Mouse (Mus musculus): ENCODE data around the gene Notch4. TPM values are rescaled to one million over a fixed set of nuclear protein-coding genes. Genes with fewer than 3 reads are reported as not detected.

Gene Notch4
- polyA plus RNA-seq, 1 experiment from 2014 or later = 11.6 TPM

DNA sequence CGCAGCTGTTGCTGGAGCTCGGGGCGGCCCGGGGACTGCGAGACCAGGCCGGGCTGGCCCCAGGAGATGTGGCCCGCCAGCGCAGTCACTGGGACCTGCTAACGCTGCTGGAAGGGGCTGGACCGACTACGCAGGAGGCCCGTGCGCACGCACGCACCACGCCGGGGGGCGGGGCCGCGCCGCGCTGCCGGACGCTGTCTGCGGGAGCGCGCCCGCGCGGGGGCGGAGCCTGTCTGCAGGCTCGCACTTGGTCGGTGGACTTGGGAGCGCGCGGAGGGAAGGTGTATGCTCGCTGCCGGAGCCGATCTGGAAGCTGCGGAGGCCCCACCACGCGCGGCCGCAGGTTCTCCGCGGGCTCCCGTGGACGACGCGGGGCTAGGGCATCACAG lies 23.3 kb downstream of the Notch4 start:
- Histone ChIP-seq H3K36me3 (ENCODE audit: control insufficient read depth, insufficient read depth, low read length) (no peaks in the 10 kb centered on the region), H3K4me1 (replicated peaks; ENCODE audit: control insufficient read depth, insufficient read depth, low read length) (peaks cover 27% of the 10 kb centered on the region), H3K27ac (ENCODE audit: low read depth, low read length) (peak overlapping the region; percentile 99), H3K4me2 (replicated peaks; ENCODE audit: low read depth, low read length) (peak overlapping the region; percentile 89), H3K9ac (ENCODE audit: low read depth, low read length) (peak overlapping the region; percentile 94), H3K4me3 (ENCODE audit: low read depth, low read length) (peak overlapping the region; percentile 67), H3K27me3 (ENCODE audit: control insufficient read depth, insufficient read depth, low read length) (no peaks in the 10 kb centered on the region), H3K9me3 (ENCODE audit: control insufficient read depth, low read length) (no peaks in the 10 kb centered on the region)
- ATAC-seq (ENCODE audit: low FRiP score) (peak; percentile 81), DNase-seq (ENCODE audit: low spot score) (peak; percentile 98)
- under 1% methylated on average over 43 of the region's 50 CpGs for WGBS

DNA sequence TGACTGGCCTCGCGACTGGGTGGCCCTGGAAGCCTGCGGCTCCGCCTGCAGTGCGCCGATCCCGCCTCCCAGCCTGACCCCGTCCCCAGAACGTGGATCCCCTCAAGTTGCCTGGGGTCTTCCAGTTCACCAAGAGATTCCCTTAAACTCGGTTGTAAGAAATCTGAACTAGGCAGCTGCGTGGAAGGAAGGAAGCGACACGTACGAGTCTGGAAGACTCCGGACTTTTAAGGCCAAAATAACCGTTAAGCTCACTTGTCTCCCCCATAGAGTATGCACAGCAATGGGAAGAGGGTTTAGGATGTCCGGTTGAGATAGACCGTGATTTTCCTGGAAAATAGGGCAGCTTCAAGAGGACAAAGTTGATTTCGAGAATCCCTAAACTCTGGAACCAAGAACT lies 23.7 kb downstream of the Notch4 start:
- ATAC-seq (ENCODE audit: low FRiP score) = no peak

DNA sequence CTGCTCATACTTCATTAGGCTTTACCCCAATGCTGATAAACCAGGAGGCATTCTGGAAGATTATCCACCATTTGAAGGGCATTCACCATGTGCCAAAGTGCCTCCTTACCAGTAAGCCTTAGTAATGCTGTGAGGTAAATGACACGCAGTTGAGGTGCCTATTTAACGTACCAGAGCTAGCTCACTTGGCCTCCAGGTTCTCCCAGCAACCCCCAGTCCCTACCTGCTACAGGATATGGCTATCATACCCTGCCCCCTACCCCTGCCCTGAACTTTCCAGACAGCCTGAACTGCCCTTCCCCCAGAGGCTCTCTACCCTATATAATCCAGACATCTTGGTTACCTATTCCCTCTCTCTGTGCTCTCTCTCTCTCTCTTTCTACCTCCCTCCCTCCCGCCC lies 24.7 kb downstream of the Notch4 start:
- no peak for DNase-seq (ENCODE audit: low spot score)
- Histone ChIP-seq H3K4me3 (ENCODE audit: low read depth, low read length) (no peak overlapping the region), H3K9me3 (ENCODE audit: control insufficient read depth, low read length) (no peaks in the 10 kb centered on the region), H3K4me1 (replicated peaks; ENCODE audit: control insufficient read depth, insufficient read depth, low read length) (peaks cover 27% of the 10 kb centered on the region), H3K9ac (ENCODE audit: low read depth, low read length) (no peak overlapping the region), H3K4me2 (replicated peaks; ENCODE audit: low read depth, low read length) (no peak overlapping the region), H3K27me3 (ENCODE audit: control insufficient read depth, insufficient read depth, low read length) (no peaks in the 10 kb centered on the region), H3K27ac (ENCODE audit: low read depth, low read length) (no peak overlapping the region), H3K36me3 (ENCODE audit: control insufficient read depth, insufficient read depth, low read length) (no peaks in the 10 kb centered on the region)
- WGBS = 64% methylated on average over 3 of the region's 3 CpGs
- no peak for ATAC-seq (ENCODE audit: low FRiP score)

More for the DNA sequence above, 23.7 kb downstream of the Notch4 start:
- H3K27me3 ChIP-seq (ENCODE audit: control insufficient read depth, insufficient read depth, low read length) = no peaks in the 10 kb centered on the region
- H3K4me1 ChIP-seq (replicated peaks; ENCODE audit: control insufficient read depth, insufficient read depth, low read length) = peaks cover 27% of the 10 kb centered on the region
- WGBS = 3% methylated on average over 19 of the region's 19 CpGs
- peak overlapping the region; percentile 67 for H3K4me3 ChIP-seq (ENCODE audit: low read depth, low read length)
- H3K27ac ChIP-seq (ENCODE audit: low read depth, low read length) = peak overlapping the region; percentile 99
- no peaks in the 10 kb centered on the region for H3K36me3 ChIP-seq (ENCODE audit: control insufficient read depth, insufficient read depth, low read length)
- no peaks in the 10 kb centered on the region for H3K9me3 ChIP-seq (ENCODE audit: control insufficient read depth, low read length)
- H3K9ac ChIP-seq (ENCODE audit: low read depth, low read length) = peak overlapping the region; percentile 94
- H3K4me2 ChIP-seq (replicated peaks; ENCODE audit: low read depth, low read length) = peak overlapping the region; percentile 89
- no peak for DNase-seq (ENCODE audit: low spot score)

- no peaks in the 10 kb centered on the region for H3K36me3 ChIP-seq (ENCODE audit: control insufficient read depth, insufficient read depth, low read length)
- no peak overlapping the region for H3K27ac ChIP-seq (ENCODE audit: low read depth, low read length)
- no peak overlapping the region for H3K4me3 ChIP-seq (ENCODE audit: low read depth, low read length)
Observed at GRCm38 (mm10) chr17:34589206-34589605, 25.1 kb downstream of the Notch4 start.

DNA sequence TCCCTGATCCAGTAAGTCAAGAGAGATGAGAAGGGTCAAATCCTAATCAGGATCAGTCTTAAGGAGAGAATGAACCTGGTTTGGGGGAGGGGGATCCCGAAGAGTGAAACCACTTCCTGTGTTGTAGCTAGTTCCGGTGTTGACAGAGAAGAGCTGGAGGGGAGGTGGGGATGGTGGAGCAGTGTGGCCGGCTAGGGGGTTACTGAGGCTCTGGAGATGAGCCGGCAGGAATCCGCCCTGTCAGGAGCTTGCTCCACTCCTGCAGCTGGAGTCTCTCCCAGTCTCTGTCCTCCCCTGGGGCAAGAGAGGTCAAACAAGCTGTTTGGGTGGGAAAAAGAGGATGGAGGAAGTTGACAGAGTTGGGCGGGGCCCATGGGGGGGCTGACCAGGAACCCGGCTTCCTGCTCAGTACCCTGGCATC lies 25.6 kb downstream of the Notch4 start, which contains the start of gene Gpsm3:
TSS of gene Gpsm3 (plus strand) at position 126 of the 421 bp plus-strand sequence.
- Histone ChIP-seq H3K4me2 (replicated peaks; ENCODE audit: low read depth, low read length) (peak within 1 kb of the TSS; percentile 98), H3K4me1 (replicated peaks; ENCODE audit: control insufficient read depth, insufficient read depth, low read length) (peaks cover 31% of the 10 kb centered on the region), H3K36me3 (ENCODE audit: control insufficient read depth, insufficient read depth, low read length) (no peaks in the 10 kb centered on the region), H3K9ac (ENCODE audit: low read depth, low read length) (peak within 1 kb of the TSS; percentile 99; the same call in 1 of the 2 replicates), H3K9me3 (ENCODE audit: control insufficient read depth, low read length) (no peaks in the 10 kb centered on the region), H3K27me3 (ENCODE audit: control insufficient read depth, insufficient read depth, low read length) (no peaks in the 10 kb centered on the region), H3K27ac (ENCODE audit: low read depth, low read length) (peak within 1 kb of the TSS; percentile 100), H3K4me3 (ENCODE audit: low read depth, low read length) (peak within 1 kb of the TSS; percentile 2; the same call in 1 of the 2 replicates)
- DNase-seq (ENCODE audit: low spot score) = no peak
- ATAC-seq (ENCODE audit: low FRiP score) = no peak
- WGBS = 19% methylated on average over 7 of the region's 7 CpGs

More at GRCm38 (mm10) chr17:34589206-34589605, 25.1 kb downstream of the Notch4 start:
- no peak for DNase-seq (ENCODE audit: low spot score)
- no peak for ATAC-seq (ENCODE audit: low FRiP score)
- no peak overlapping the region for H3K4me2 ChIP-seq (replicated peaks; ENCODE audit: low read depth, low read length)
- no peaks in the 10 kb centered on the region for H3K27me3 ChIP-seq (ENCODE audit: control insufficient read depth, insufficient read depth, low read length)
- 51% methylated on average over 7 of the region's 7 CpGs for WGBS
- no peak overlapping the region for H3K9ac ChIP-seq (ENCODE audit: low read depth, low read length)
- no peaks in the 10 kb centered on the region for H3K9me3 ChIP-seq (ENCODE audit: control insufficient read depth, low read length)
- peaks cover 29% of the 10 kb centered on the region for H3K4me1 ChIP-seq (replicated peaks; ENCODE audit: control insufficient read depth, insufficient read depth, low read length)

DNA sequence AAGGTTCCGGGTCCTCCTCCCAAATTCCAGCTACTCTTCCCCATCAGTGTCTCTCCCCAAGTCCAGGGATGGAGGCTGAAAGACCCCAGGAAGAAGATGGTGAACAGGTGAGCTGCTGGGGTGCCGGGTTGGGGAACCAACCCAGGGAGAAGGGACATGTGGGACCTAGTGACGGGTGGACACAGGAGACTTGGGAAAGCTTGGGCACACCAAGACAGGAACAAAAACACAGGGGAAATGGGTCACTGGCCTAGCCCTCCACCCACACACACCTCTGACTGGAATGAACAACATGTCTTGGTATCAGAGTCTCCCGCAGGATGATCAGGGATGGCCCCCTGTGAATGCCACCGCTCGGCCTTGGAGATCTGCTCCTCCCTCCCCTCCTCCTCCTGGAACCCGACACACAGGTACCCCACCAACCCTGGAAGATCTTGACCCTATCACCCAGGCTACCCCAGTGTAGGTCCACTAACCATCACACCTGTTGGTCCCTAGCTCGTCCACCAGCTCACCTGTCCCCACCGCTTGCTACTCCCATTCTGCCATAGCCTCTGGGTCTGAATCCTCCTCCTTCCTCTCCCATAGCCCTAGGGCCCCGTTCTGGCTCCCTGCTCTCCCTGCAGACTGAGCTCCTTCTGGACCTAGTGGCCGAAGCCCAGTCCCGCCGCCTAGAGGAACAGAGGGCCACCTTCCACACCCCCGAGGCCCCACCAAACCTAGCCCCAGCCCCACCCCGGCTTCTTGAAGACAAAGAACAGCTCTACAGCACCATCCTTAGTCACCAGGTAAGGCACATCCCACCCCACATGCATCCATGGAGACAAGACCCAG lies 26.3 kb downstream of the Notch4 start:
- Histone ChIP-seq H3K4me2 (replicated peaks; ENCODE audit: low read depth, low read length) (peak overlapping the region; percentile 98), H3K9me3 (ENCODE audit: control insufficient read depth, low read length) (no peaks in the 10 kb centered on the region), H3K9ac (ENCODE audit: low read depth, low read length) (peak overlapping the region; percentile 99; the same call in 1 of the 2 replicates), H3K4me1 (replicated peaks; ENCODE audit: control insufficient read depth, insufficient read depth, low read length) (peaks cover 33% of the 10 kb centered on the region), H3K27me3 (ENCODE audit: control insufficient read depth, insufficient read depth, low read length) (no peaks in the 10 kb centered on the region), H3K27ac (ENCODE audit: low read depth, low read length) (peak overlapping the region; percentile 100), H3K36me3 (ENCODE audit: control insufficient read depth, insufficient read depth, low read length) (no peaks in the 10 kb centered on the region), H3K4me3 (ENCODE audit: low read depth, low read length) (peak overlapping the region; percentile 2; the same call in 1 of the 2 replicates)
- no peak for DNase-seq (ENCODE audit: low spot score)
- no peak for ATAC-seq (ENCODE audit: low FRiP score)
- 69% methylated on average over 15 of the region's 15 CpGs for WGBS

GRCm38 (mm10) chr17:34591029-34591993 lies 27.2 kb downstream of the Notch4 start, which contains the start of gene Pbx2:
Gene Pbx2, plus strand, starts transcription at chr17:34591266.
- H3K36me3 ChIP-seq (ENCODE audit: control insufficient read depth, insufficient read depth, low read length) = no peaks in the 10 kb centered on the region
- peak within 1 kb of the TSS; percentile 99 for H3K9ac ChIP-seq (ENCODE audit: low read depth, low read length)
- ATAC-seq (ENCODE audit: low FRiP score) = peak; percentile 30
- H3K4me1 ChIP-seq (replicated peaks; ENCODE audit: control insufficient read depth, insufficient read depth, low read length) = peaks cover 29% of the 10 kb centered on the region
- 2% methylated on average over 20 of the region's 21 CpGs for WGBS
- peak within 1 kb of the TSS; percentile 97 for H3K4me3 ChIP-seq (ENCODE audit: low read depth, low read length)
- peak; percentile 70 for DNase-seq (ENCODE audit: low spot score)
- peak within 1 kb of the TSS; percentile 98 for H3K4me2 ChIP-seq (replicated peaks; ENCODE audit: low read depth, low read length)
- H3K27ac ChIP-seq (ENCODE audit: low read depth, low read length) = peak within 1 kb of the TSS; percentile 100
- H3K27me3 ChIP-seq (ENCODE audit: control insufficient read depth, insufficient read depth, low read length) = no peaks in the 10 kb centered on the region
- H3K9me3 ChIP-seq (ENCODE audit: control insufficient read depth, low read length) = no peaks in the 10 kb centered on the region

GRCm38 (mm10) chr17:34591994-34592375 lies 27.9 kb downstream of the Notch4 start:
- WGBS = 1% methylated on average over 19 of the region's 35 CpGs
- H3K9ac ChIP-seq (ENCODE audit: low read depth, low read length) = peak overlapping the region; percentile 99
- H3K4me1 ChIP-seq (replicated peaks; ENCODE audit: control insufficient read depth, insufficient read depth, low read length) = peaks cover 28% of the 10 kb centered on the region
- H3K27ac ChIP-seq (ENCODE audit: low read depth, low read length) = peak overlapping the region; percentile 100
- peak; percentile 92 for DNase-seq (ENCODE audit: low spot score)
- ATAC-seq (ENCODE audit: low FRiP score) = peak; percentile 58
- no peaks in the 10 kb centered on the region for H3K27me3 ChIP-seq (ENCODE audit: control insufficient read depth, insufficient read depth, low read length)
- peak overlapping the region; percentile 97 for H3K4me3 ChIP-seq (ENCODE audit: low read depth, low read length)
- H3K9me3 ChIP-seq (ENCODE audit: control insufficient read depth, low read length) = no peaks in the 10 kb centered on the region
- H3K36me3 ChIP-seq (ENCODE audit: control insufficient read depth, insufficient read depth, low read length) = no peaks in the 10 kb centered on the region
- peak overlapping the region; percentile 98 for H3K4me2 ChIP-seq (replicated peaks; ENCODE audit: low read depth, low read length)

All from hindbrain, embryonic 11.5 days (tissue).